Mouse (Mus musculus) liver, adult 2 months (tissue): ENCODE data around the gene Eefsec.

Experiments
- CTCF ChIP-seq: fragments of 200-500 bp; IDR thresholded peaks from 2 replicates; pipeline ENCODE4 v1.5.1; 2011; ENCODE audit warnings: low read depth, low read length, control low read depth
- POLR2A ChIP-seq: fragments of 200-500 bp; IDR thresholded peaks from 2 replicates; pipeline ENCODE4 v1.6.1; 2011; ENCODE audit warnings: low read length, control low read depth; ENCODE audit not compliant: insufficient read depth; ENCODE audit errors: extremely low read depth

DNA sequence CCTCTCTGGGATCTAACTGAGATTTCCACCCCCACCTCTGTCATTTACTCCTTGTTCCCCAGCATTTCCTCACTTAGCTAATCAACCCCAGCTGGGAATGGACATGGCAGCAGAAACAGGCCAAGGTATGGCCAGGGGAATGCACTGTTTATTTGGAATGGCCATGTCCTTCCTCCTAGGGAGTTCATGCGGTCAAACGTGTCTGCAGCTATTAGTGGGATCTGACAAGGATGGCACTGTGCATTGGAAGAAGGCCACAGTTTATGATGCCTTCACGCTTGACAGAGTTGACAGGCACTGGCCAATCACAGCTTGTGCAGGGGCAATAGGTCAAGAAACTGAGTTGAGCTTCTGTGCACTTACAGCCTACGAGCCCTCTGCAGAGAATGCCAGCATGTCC, 93.8 kb downstream of the Eefsec start:
- no peak for TF ChIP-seq CTCF
- TF ChIP-seq POLR2A: no peak
